Mouse (Mus musculus): Measurements from ENCODE around the gene Prf1. TPM values are rescaled to one million over a fixed set of nuclear protein-coding genes. Genes with fewer than 3 reads are reported as not detected.

The Prf1 gene
- polyA plus RNA-seq, 1 experiment from 2014 or later: 0.17 TPM

GRCm38 (mm10) chr10:61267378-61267777 is 30.3 kb upstream of the Prf1 start:
- Histone ChIP-seq H3K36me3 (ENCODE audit: control insufficient read depth, insufficient read depth, low read length) (no peaks in the 10 kb centered on the region), H3K9me3 (ENCODE audit: control insufficient read depth, low read length) (no peaks in the 10 kb centered on the region), H3K9ac (ENCODE audit: low read depth, low read length) (no peak overlapping the region), H3K4me3 (ENCODE audit: low read depth, low read length) (no peak overlapping the region), H3K27ac (ENCODE audit: low read depth, low read length) (no peak overlapping the region), H3K27me3 (ENCODE audit: control insufficient read depth, insufficient read depth, low read length) (peaks cover 5% of the 10 kb centered on the region), H3K4me2 (replicated peaks; ENCODE audit: low read depth, low read length) (no peak overlapping the region), H3K4me1 (replicated peaks; ENCODE audit: control insufficient read depth, insufficient read depth, low read length) (no peaks in the 10 kb centered on the region)
- WGBS: 87% methylated on average over 5 of the region's 5 CpGs
- DNase-seq (ENCODE audit: low spot score) (no peak), ATAC-seq (ENCODE audit: low FRiP score) (no peak)

- ATAC-seq (ENCODE audit: low FRiP score): no peak
Observed at GRCm38 (mm10) chr10:61272089-61272626, 25.5 kb upstream of the Prf1 start.

DNA sequence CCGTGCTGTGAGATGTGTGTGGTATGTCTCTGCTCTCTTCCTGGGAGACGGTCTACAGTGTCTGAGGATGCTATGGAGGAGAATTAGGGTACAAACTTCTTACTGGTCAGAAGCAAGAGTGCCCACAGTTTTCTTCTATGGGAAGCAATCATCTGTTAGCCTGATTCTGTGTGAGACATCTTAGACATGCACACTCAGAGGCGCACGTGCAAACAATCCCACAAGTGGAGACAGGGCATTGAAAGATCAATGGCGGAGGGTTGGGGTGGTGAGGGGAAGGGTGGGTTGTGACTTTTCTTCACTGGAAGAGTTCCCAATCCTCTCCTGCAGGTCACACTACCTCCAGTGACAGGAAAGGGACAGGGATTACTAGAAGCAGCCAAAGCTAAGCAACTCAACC is 25.0 kb upstream of the Prf1 start:
- WGBS: 48% methylated on average over 5 of the region's 5 CpGs
- Histone ChIP-seq H3K4me1 (replicated peaks; ENCODE audit: control insufficient read depth, insufficient read depth, low read length) (no peaks in the 10 kb centered on the region), H3K27me3 (ENCODE audit: control insufficient read depth, insufficient read depth, low read length) (peaks cover 18% of the 10 kb centered on the region), H3K9ac (ENCODE audit: low read depth, low read length) (peak overlapping the region; percentile 49; the same call in 1 of the 2 replicates), H3K4me3 (ENCODE audit: low read depth, low read length) (peak overlapping the region; percentile 47), H3K4me2 (replicated peaks; ENCODE audit: low read depth, low read length) (peak overlapping the region; percentile 94), H3K27ac (ENCODE audit: low read depth, low read length) (no peak overlapping the region), H3K9me3 (ENCODE audit: control insufficient read depth, low read length) (no peaks in the 10 kb centered on the region), H3K36me3 (ENCODE audit: control insufficient read depth, insufficient read depth, low read length) (no peaks in the 10 kb centered on the region)
- DNase-seq (ENCODE audit: low spot score) (no peak), ATAC-seq (ENCODE audit: low FRiP score) (no peak)

More at GRCm38 (mm10) chr10:61272089-61272626, 25.5 kb upstream of the Prf1 start:
- peaks cover 18% of the 10 kb centered on the region for H3K27me3 ChIP-seq (ENCODE audit: control insufficient read depth, insufficient read depth, low read length)
- no peak overlapping the region for H3K4me2 ChIP-seq (replicated peaks; ENCODE audit: low read depth, low read length)
- H3K4me3 ChIP-seq (ENCODE audit: low read depth, low read length): no peak overlapping the region
- H3K9me3 ChIP-seq (ENCODE audit: control insufficient read depth, low read length): no peaks in the 10 kb centered on the region
- no peaks in the 10 kb centered on the region for H3K36me3 ChIP-seq (ENCODE audit: control insufficient read depth, insufficient read depth, low read length)
- WGBS: 51% methylated on average over 8 of the region's 8 CpGs
- DNase-seq (ENCODE audit: low spot score): no peak
- H3K9ac ChIP-seq (ENCODE audit: low read depth, low read length): no peak overlapping the region
- H3K27ac ChIP-seq (ENCODE audit: low read depth, low read length): no peak overlapping the region
- H3K4me1 ChIP-seq (replicated peaks; ENCODE audit: control insufficient read depth, insufficient read depth, low read length): no peaks in the 10 kb centered on the region

DNA sequence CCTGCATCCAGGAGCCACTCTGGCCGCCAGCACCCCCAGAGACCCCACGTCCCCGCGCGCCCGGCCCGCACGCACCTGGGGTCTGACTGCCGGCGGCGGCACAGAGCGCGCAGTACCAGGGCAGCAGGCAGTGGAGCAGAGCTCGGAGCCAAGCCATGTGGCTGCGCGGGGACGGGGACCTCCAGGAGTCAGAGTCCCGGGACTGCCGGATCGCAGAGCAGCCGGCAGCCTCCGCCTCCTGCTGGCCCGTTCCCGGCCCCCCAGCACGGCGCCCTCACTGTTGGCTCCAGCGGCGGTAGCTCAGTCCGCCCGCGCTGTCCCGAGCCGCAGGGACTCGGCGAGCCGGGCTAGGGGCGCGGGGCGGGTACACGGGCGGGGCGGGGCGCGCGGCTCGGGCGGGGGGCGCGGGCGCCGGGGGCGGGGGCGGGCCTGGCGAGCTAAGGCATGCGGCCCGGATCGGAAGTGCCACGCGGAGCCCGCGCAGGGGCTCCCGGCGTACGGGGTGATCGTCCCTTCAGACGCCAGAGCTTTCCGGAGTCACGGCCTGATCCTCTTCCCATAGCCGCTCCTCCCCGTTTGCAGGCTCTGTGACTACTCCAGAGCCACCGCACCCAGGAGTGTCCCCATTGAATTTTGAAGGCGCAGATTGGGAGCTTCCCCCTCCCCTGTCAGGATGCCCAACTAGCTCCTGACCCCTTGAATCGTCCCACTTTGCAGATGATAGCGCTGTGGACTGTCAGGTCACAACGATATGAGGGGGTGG is 24.4 kb upstream of the Prf1 start, which contains the start of gene Adamts14:
TSS of gene Adamts14 (minus strand) at position 358 of the 763 bp plus-strand sequence.
- Histone ChIP-seq H3K27ac (ENCODE audit: low read depth, low read length) (no peak within 1 kb of the TSS), H3K9me3 (ENCODE audit: control insufficient read depth, low read length) (no peaks in the 10 kb centered on the region), H3K36me3 (ENCODE audit: control insufficient read depth, insufficient read depth, low read length) (no peaks in the 10 kb centered on the region), H3K4me1 (replicated peaks; ENCODE audit: control insufficient read depth, insufficient read depth, low read length) (no peaks in the 10 kb centered on the region), H3K9ac (ENCODE audit: low read depth, low read length) (peak within 1 kb of the TSS; percentile 49), H3K27me3 (ENCODE audit: control insufficient read depth, insufficient read depth, low read length) (peaks cover 18% of the 10 kb centered on the region), H3K4me3 (ENCODE audit: low read depth, low read length) (peak within 1 kb of the TSS; percentile 47), H3K4me2 (replicated peaks; ENCODE audit: low read depth, low read length) (peak within 1 kb of the TSS; percentile 94)
- under 1% methylated on average over 37 of the region's 75 CpGs for WGBS
- ATAC-seq (ENCODE audit: low FRiP score) (peak; percentile 68), DNase-seq (ENCODE audit: low spot score) (peak; percentile 69)

DNA sequence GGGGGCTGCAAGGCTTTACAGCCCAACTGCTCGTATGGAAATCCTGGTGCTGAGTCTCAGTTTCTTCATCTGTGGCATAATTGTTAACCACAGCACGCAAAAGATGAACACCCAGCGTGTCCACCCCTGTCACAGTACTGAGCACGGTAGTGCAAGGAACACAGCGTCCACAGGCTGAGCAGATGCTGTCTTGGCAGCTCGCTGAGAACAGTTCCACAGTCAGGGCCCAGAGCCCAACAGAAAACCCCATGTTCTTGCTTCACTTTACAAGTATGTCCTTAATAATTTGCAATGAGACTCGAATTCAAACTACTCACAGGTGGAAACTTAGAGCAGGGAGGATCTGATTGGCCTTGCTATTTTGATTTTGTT is 23.8 kb upstream of the Prf1 start:
- peaks cover 18% of the 10 kb centered on the region for H3K27me3 ChIP-seq (ENCODE audit: control insufficient read depth, insufficient read depth, low read length)
- no peaks in the 10 kb centered on the region for H3K36me3 ChIP-seq (ENCODE audit: control insufficient read depth, insufficient read depth, low read length)
- WGBS: 55% methylated on average over 7 of the region's 7 CpGs
- ATAC-seq (ENCODE audit: low FRiP score) (no peak), DNase-seq (ENCODE audit: low spot score) (no peak)
- no peaks in the 10 kb centered on the region for H3K4me1 ChIP-seq (replicated peaks; ENCODE audit: control insufficient read depth, insufficient read depth, low read length)
- no peak overlapping the region for H3K9ac ChIP-seq (ENCODE audit: low read depth, low read length)
- H3K27ac ChIP-seq (ENCODE audit: low read depth, low read length): no peak overlapping the region
- no peaks in the 10 kb centered on the region for H3K9me3 ChIP-seq (ENCODE audit: control insufficient read depth, low read length)
- peak overlapping the region; percentile 94 for H3K4me2 ChIP-seq (replicated peaks; ENCODE audit: low read depth, low read length)
- peak overlapping the region; percentile 47 for H3K4me3 ChIP-seq (ENCODE audit: low read depth, low read length)

DNA sequence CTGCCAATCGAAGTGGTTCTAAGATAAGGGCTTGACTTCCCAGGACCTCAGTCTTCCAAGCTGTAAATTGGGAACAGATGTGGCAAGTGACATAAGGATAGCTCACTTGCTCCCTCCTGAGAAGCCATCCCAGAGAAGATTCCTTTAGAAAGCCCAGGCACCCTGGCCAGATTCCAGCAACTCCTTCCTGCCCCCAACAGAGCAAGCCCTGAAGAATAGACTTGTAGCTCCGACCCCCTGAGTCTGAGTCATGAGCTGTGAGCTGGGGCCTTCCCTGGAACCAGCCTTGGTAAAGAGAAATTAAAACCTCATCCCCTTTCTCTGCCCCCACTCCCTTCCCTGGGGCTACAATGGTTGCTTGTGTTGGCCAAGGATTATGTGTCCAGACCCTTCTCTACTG is 23.1 kb upstream of the Prf1 start:
- H3K27ac ChIP-seq (ENCODE audit: low read depth, low read length): no peak overlapping the region
- ATAC-seq (ENCODE audit: low FRiP score): no peak
- H3K9ac ChIP-seq (ENCODE audit: low read depth, low read length): no peak overlapping the region
- peaks cover 18% of the 10 kb centered on the region for H3K27me3 ChIP-seq (ENCODE audit: control insufficient read depth, insufficient read depth, low read length)
- 63% methylated on average over 2 of the region's 2 CpGs for WGBS
- no peaks in the 10 kb centered on the region for H3K36me3 ChIP-seq (ENCODE audit: control insufficient read depth, insufficient read depth, low read length)
- no peak overlapping the region for H3K4me3 ChIP-seq (ENCODE audit: low read depth, low read length)
- H3K4me1 ChIP-seq (replicated peaks; ENCODE audit: control insufficient read depth, insufficient read depth, low read length): no peaks in the 10 kb centered on the region
- DNase-seq (ENCODE audit: low spot score): no peak
- H3K4me2 ChIP-seq (replicated peaks; ENCODE audit: low read depth, low read length): no peak overlapping the region
- H3K9me3 ChIP-seq (ENCODE audit: control insufficient read depth, low read length): no peaks in the 10 kb centered on the region

- H3K27ac ChIP-seq (ENCODE audit: low read depth, low read length): no peak overlapping the region
- DNase-seq (ENCODE audit: low spot score) (peak; percentile 66), ATAC-seq (ENCODE audit: low FRiP score) (peak; percentile 15; the same call in 1 of the 2 replicates)
- peaks cover 18% of the 10 kb centered on the region for H3K27me3 ChIP-seq (ENCODE audit: control insufficient read depth, insufficient read depth, low read length)
- H3K4me2 ChIP-seq (replicated peaks; ENCODE audit: low read depth, low read length): 0 out of 2 replicates have a peak overlapping the region, but pooled peaks have one; percentile 5
- 7% methylated on average over 5 of the region's 5 CpGs for WGBS
- H3K36me3 ChIP-seq (ENCODE audit: control insufficient read depth, insufficient read depth, low read length): no peaks in the 10 kb centered on the region
- H3K9ac ChIP-seq (ENCODE audit: low read depth, low read length): no peak overlapping the region
- H3K4me1 ChIP-seq (replicated peaks; ENCODE audit: control insufficient read depth, insufficient read depth, low read length): no peaks in the 10 kb centered on the region
- H3K9me3 ChIP-seq (ENCODE audit: control insufficient read depth, low read length): no peaks in the 10 kb centered on the region
- no peak overlapping the region for H3K4me3 ChIP-seq (ENCODE audit: low read depth, low read length)
Observed at GRCm38 (mm10) chr10:61275669-61276110, 21.9 kb upstream of the Prf1 start.

DNA sequence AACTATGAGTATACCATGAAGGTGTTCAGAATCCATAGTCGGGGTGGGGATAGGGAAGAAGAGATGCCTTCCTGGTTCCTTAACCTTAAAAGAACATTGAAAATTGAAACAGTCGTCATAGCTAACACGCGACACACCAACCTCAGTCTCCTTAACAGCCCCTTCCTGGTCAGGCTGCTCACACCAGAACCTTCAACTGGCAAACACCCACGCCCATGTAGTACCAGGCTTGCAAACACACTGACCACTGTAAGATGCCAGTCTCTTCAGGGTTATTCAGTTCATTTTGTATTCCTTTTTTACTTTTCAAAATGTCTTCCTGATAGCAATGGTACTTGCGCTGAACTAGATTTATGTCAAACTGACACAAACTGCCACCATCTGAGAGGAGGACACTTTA is 20.6 kb upstream of the Prf1 start:
- Histone ChIP-seq H3K36me3 (ENCODE audit: control insufficient read depth, insufficient read depth, low read length) (no peaks in the 10 kb centered on the region), H3K4me2 (replicated peaks; ENCODE audit: low read depth, low read length) (no peak overlapping the region), H3K9me3 (ENCODE audit: control insufficient read depth, low read length) (no peaks in the 10 kb centered on the region), H3K27ac (ENCODE audit: low read depth, low read length) (no peak overlapping the region), H3K4me1 (replicated peaks; ENCODE audit: control insufficient read depth, insufficient read depth, low read length) (no peaks in the 10 kb centered on the region), H3K4me3 (ENCODE audit: low read depth, low read length) (no peak overlapping the region), H3K27me3 (ENCODE audit: control insufficient read depth, insufficient read depth, low read length) (peaks cover 17% of the 10 kb centered on the region), H3K9ac (ENCODE audit: low read depth, low read length) (no peak overlapping the region)
- WGBS: 94% methylated on average over 6 of the region's 6 CpGs
- DNase-seq (ENCODE audit: low spot score) (no peak), ATAC-seq (ENCODE audit: low FRiP score) (no peak)

Measured in hindbrain, embryonic 11.5 days (tissue).